Mouse (Mus musculus): ENCODE data around the gene Schip1. TPM values are rescaled to one million over a fixed set of nuclear protein-coding genes. Genes with fewer than 3 reads are reported as not detected.

Gene Schip1
- polyA plus RNA-seq, 2 experiments: 1.1 to 1.6 TPM

DNA sequence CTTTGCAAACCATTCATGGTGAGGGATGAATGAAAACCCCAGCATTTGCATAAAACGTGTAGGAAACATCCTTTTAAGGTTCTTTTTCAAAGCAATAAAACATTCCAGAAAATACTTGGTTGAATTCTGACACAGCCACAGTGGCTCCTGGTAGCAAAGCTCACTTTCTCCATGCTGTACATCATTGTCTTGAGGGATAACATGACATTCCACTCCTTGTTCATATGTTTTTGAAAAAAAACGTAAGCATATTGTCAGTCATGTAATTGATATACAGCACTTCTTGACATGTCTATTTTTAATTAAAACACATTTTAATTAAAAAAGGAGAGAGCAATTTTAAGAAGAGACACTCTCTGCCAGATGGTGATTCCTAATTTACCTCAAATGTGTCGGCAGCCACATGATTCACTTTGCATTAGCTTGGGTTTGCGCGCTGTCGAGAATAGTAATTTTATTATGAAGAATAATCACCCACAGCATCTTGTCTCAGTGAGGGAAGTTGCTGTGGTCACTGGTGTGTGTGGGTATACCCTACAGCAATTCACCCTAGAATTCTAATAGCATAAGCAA is 61.8 kb downstream of the Schip1 start:
- no peak overlapping the region for H3K27ac ChIP-seq
- ATAC-seq (ENCODE audit: insufficient read depth): no peak
- no peaks in the 10 kb centered on the region for H3K9me3 ChIP-seq (ENCODE audit: control insufficient read depth, low read length)
- H3K4me2 ChIP-seq (ENCODE audit: low read depth): no peak overlapping the region
- TF ChIP-seq EP300 (IDR thresholded peaks at IDR 0.05; ENCODE audit: low read depth) (no peak), CTCF (IDR thresholded peaks at IDR 0.05; ENCODE audit: low read depth) (no peak)
- H3K9ac ChIP-seq (replicated peaks): no peak overlapping the region
- no peaks in the 10 kb centered on the region for H3K27me3 ChIP-seq (ENCODE audit: control insufficient read depth, insufficient read depth, low read length)
- H3K36me3 ChIP-seq (replicated peaks; ENCODE audit: control insufficient read depth, insufficient read depth, low read depth): no peaks in the 10 kb centered on the region
- no peaks in the 10 kb centered on the region for H3K4me1 ChIP-seq (replicated peaks; ENCODE audit: control insufficient read depth in 2 of 2, insufficient read depth in 2 of 2, low read length in 1 of 2)
- no peak overlapping the region for H3K4me3 ChIP-seq (ENCODE audit: insufficient read depth in 1 of 2, low read depth in 2 of 2, low read length in 2 of 2)
- 60% methylated on average over 6 of the region's 6 CpGs for whole genome bisulfite sequencing (ENCODE audit: insufficient replicate concordance)
- DNase-seq (ENCODE audit: low read depth in 3 of 3, low spot score in 3 of 3): no peak

DNA sequence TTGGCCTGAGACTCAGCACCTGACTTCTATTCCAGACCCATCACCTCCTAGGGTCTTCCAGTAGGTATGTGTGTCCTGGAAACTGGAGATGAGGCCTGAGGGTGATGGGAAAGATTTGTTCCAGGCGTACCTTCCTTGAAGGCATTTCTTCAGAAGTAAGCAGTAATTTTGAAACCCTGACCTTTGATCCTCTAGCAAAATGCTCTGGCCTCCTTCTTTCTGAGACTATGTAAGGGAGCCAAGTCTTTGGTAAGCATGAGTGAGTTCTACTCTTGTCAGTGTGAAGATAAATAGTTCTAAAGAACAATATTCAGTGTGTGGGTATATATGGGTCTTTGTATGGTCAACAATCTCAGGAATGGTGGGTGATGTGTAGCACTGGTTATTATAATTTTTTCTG is 65.8 kb downstream of the Schip1 start:
- ATAC-seq (ENCODE audit: insufficient read depth) (no peak), DNase-seq (ENCODE audit: low read depth in 3 of 3, low spot score in 3 of 3) (no peak)
- H3K36me3 ChIP-seq (replicated peaks; ENCODE audit: control insufficient read depth, insufficient read depth, low read depth): no peaks in the 10 kb centered on the region
- no peak overlapping the region for H3K27ac ChIP-seq
- no peaks in the 10 kb centered on the region for H3K27me3 ChIP-seq (ENCODE audit: control insufficient read depth, insufficient read depth, low read length)
- H3K9me3 ChIP-seq (ENCODE audit: control insufficient read depth, low read length): no peaks in the 10 kb centered on the region
- WGBS (ENCODE audit: insufficient replicate concordance): 68% methylated on average over 1 of the region's 1 CpGs
- no peak overlapping the region for H3K9ac ChIP-seq (replicated peaks)
- no peak overlapping the region for H3K4me2 ChIP-seq (ENCODE audit: low read depth)
- no peaks in the 10 kb centered on the region for H3K4me1 ChIP-seq (replicated peaks; ENCODE audit: control insufficient read depth in 2 of 2, insufficient read depth in 2 of 2, low read length in 1 of 2)
- TF ChIP-seq CTCF (IDR thresholded peaks at IDR 0.05; ENCODE audit: low read depth) (no peak), EP300 (IDR thresholded peaks at IDR 0.05; ENCODE audit: low read depth) (no peak)
- H3K4me3 ChIP-seq (ENCODE audit: insufficient read depth in 1 of 2, low read depth in 2 of 2, low read length in 2 of 2): no peak overlapping the region

DNA sequence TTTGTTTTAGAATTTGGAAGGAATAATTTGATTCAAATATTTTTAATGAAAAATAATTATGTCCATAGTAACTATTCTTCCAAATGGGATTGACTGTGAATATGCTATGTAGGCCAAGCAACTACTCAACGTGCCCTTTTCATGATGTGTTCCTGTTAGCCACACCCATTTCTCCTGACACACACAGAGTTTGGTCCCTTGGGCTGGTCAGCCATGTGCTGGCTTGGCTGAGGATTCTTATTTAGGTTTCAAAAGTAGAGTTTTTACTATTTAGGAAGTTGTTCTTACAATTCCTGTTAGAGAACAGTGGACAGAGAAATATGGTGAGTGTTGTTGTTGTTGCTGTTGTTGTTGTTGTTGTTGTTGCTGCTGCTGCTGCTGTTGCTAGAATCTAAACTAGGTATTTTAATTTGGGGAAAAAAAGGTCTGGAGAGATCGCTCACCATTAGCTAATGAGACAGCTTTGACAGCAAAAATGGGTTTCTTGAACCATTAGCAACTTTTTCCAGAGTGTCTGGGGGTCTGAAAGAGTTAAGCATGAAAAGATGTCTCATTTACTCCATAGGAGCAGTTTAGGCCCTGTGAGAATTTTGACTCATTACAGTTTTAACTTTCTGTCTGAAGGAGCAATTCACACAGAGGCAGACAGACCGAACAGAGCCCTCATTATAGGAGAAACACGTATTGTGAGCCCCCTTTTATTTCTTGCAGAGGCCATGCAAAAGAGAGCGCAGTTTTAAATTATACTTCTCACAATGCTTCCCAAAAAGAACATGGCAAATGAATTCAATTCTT is 74.4 kb downstream of the Schip1 start:
- no peak overlapping the region for H3K27ac ChIP-seq
- no peak for ATAC-seq (ENCODE audit: insufficient read depth)
- DNase-seq (ENCODE audit: low read depth in 3 of 3, low spot score in 3 of 3): no peak
- no peak overlapping the region for H3K9ac ChIP-seq (replicated peaks)
- TF ChIP-seq CTCF (IDR thresholded peaks at IDR 0.05; ENCODE audit: low read depth): no peak
- TF ChIP-seq EP300 (IDR thresholded peaks at IDR 0.05; ENCODE audit: low read depth): no peak
- no peaks in the 10 kb centered on the region for H3K36me3 ChIP-seq (replicated peaks; ENCODE audit: control insufficient read depth, insufficient read depth, low read depth)
- H3K4me2 ChIP-seq (ENCODE audit: low read depth): no peak overlapping the region
- no peaks in the 10 kb centered on the region for H3K9me3 ChIP-seq (ENCODE audit: control insufficient read depth, low read length)
- 62% methylated on average over 5 of the region's 5 CpGs for WGBS (ENCODE audit: insufficient replicate concordance)
- no peaks in the 10 kb centered on the region for H3K4me1 ChIP-seq (replicated peaks; ENCODE audit: control insufficient read depth in 2 of 2, insufficient read depth in 2 of 2, low read length in 1 of 2)
- H3K27me3 ChIP-seq (ENCODE audit: control insufficient read depth, insufficient read depth, low read length): no peaks in the 10 kb centered on the region
- H3K4me3 ChIP-seq (ENCODE audit: insufficient read depth in 1 of 2, low read depth in 2 of 2, low read length in 2 of 2): no peak overlapping the region

DNA sequence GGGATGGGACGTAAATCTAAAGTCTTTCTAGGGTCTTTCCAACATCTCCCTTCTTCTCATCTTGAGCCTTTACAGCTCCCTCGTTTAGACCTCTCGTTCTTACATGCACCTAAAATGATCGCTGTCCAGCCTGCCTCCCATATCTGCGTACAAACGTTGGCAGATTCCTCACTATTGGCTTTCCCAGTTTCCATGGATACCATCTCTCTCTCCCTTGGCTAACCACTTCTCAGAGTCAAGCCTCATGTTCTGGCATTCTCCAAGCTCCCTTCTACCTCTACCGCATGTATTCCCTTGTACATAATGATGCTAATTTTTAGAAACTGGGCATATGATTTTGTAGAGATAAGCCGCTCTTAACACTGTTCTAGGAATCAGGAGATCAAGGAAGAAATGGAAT is 86.1 kb downstream of the Schip1 start:
- WGBS (ENCODE audit: insufficient replicate concordance): 69% methylated on average over 8 of the region's 8 CpGs
- Histone ChIP-seq H3K9ac (replicated peaks) (no peak overlapping the region), H3K9me3 (ENCODE audit: control insufficient read depth, low read length) (no peaks in the 10 kb centered on the region), H3K4me2 (ENCODE audit: low read depth) (no peak overlapping the region), H3K4me3 (ENCODE audit: insufficient read depth in 1 of 2, low read depth in 2 of 2, low read length in 2 of 2) (no peak overlapping the region), H3K27ac (no peak overlapping the region), H3K36me3 (replicated peaks; ENCODE audit: control insufficient read depth, insufficient read depth, low read depth) (no peaks in the 10 kb centered on the region), H3K4me1 (replicated peaks; ENCODE audit: control insufficient read depth in 2 of 2, insufficient read depth in 2 of 2, low read length in 1 of 2) (no peaks in the 10 kb centered on the region), H3K27me3 (ENCODE audit: control insufficient read depth, insufficient read depth, low read length) (no peaks in the 10 kb centered on the region)
- DNase-seq (ENCODE audit: low read depth in 3 of 3, low spot score in 3 of 3) (no peak), ATAC-seq (ENCODE audit: insufficient read depth) (no peak)
- TF ChIP-seq CTCF (IDR thresholded peaks at IDR 0.05; ENCODE audit: low read depth): no peak

DNA sequence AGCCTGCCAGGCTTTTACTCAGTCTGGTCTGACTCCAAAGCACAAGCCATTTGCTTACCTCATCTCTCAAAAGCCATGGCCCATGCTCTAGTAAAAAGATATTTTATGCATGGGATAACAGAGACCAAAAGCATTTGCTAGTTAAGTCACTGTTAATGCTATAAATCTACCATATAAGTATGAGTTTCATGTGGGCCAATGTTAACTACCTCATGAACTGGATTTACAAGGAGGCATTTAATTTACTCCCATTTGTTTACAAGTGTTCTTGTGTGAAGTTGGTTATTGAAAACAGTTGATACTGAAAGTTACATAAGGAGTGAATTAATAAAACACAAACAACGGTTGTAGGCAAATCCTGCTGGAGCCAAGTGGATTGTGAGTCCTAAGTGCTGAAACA is 95.6 kb downstream of the Schip1 start:
- Histone ChIP-seq H3K9me3 (ENCODE audit: control insufficient read depth, low read length) (no peaks in the 10 kb centered on the region), H3K9ac (replicated peaks) (no peak overlapping the region), H3K4me2 (ENCODE audit: low read depth) (no peak overlapping the region), H3K27ac (no peak overlapping the region), H3K27me3 (ENCODE audit: control insufficient read depth, insufficient read depth, low read length) (no peaks in the 10 kb centered on the region), H3K4me3 (ENCODE audit: insufficient read depth in 1 of 2, low read depth in 2 of 2, low read length in 2 of 2) (no peak overlapping the region), H3K4me1 (replicated peaks; ENCODE audit: control insufficient read depth in 2 of 2, insufficient read depth in 2 of 2, low read length in 1 of 2) (no peaks in the 10 kb centered on the region), H3K36me3 (replicated peaks; ENCODE audit: control insufficient read depth, insufficient read depth, low read depth) (no peaks in the 10 kb centered on the region)
- DNase-seq (ENCODE audit: low read depth in 3 of 3, low spot score in 3 of 3) (no peak), ATAC-seq (ENCODE audit: insufficient read depth) (no peak)
- WGBS (ENCODE audit: insufficient replicate concordance): 41% methylated on average over 1 of the region's 1 CpGs
- TF ChIP-seq EP300 (IDR thresholded peaks at IDR 0.05; ENCODE audit: low read depth) (no peak), CTCF (IDR thresholded peaks at IDR 0.05; ENCODE audit: low read depth) (no peak)
